Mouse (Mus musculus): ENCODE measurements around the gene Cd52. TPM values are rescaled to one million over a fixed set of nuclear protein-coding genes. Genes with fewer than 3 reads are reported as not detected.
A peak's percentile ranks its signal among the peaks of the same experiment; 100 is the strongest.

Gene Cd52
- polyA plus RNA-seq, 1 experiment: 2.0 TPM

- Histone ChIP-seq H3K27ac (ENCODE audit: control insufficient read depth, insufficient read depth, low read depth, low read length) (no peak overlapping the region), H3K36me3 (ENCODE audit: control insufficient read depth, insufficient read depth, low read length) (no peaks in the 10 kb centered on the region), H3K4me3 (ENCODE audit: control insufficient read depth, low read depth, low read length) (no peak overlapping the region), H3K27me3 (ENCODE audit: control insufficient read depth, insufficient read depth, low read length) (no peaks in the 10 kb centered on the region; the same call in 1 of the 2 replicates), H3K4me1 (ENCODE audit: control insufficient read depth, insufficient read depth, low read length) (peaks cover 5% of the 10 kb centered on the region)
- TF ChIP-seq CTCF (IDR thresholded peaks at IDR 0.05; ENCODE audit: control insufficient read depth, insufficient read depth, insufficient replicate concordance, low read depth, low read length) (peak; percentile 36; the same call in 1 of the 2 replicates), POLR2A (IDR thresholded peaks at IDR 0.05; ENCODE audit: control insufficient read depth, low read depth, low read length) (no peak)
Measured at GRCm38 (mm10) chr4:134078694-134079093, 16.2 kb downstream of the Cd52 start.

GRCm38 (mm10) chr4:134068793-134069580, 25.9 kb downstream of the Cd52 start:
- H3K36me3 ChIP-seq (ENCODE audit: control insufficient read depth, insufficient read depth, low read length): no peaks in the 10 kb centered on the region
- no peaks in the 10 kb centered on the region for H3K27me3 ChIP-seq (ENCODE audit: control insufficient read depth, insufficient read depth, low read length)
- peaks cover 14% of the 10 kb centered on the region for H3K4me1 ChIP-seq (ENCODE audit: control insufficient read depth, insufficient read depth, low read length)
- H3K4me3 ChIP-seq (ENCODE audit: control insufficient read depth, low read depth, low read length): no peak overlapping the region
- H3K27ac ChIP-seq (ENCODE audit: control insufficient read depth, insufficient read depth, low read depth, low read length): no peak overlapping the region
- TF ChIP-seq CTCF (IDR thresholded peaks at IDR 0.05; ENCODE audit: control insufficient read depth, insufficient read depth, insufficient replicate concordance, low read depth, low read length) (no peak), POLR2A (IDR thresholded peaks at IDR 0.05; ENCODE audit: control insufficient read depth, low read depth, low read length) (no peak)

- no peak for TF ChIP-seq CTCF (IDR thresholded peaks at IDR 0.05; ENCODE audit: control insufficient read depth, insufficient read depth, insufficient replicate concordance, low read depth, low read length)
- no peak for TF ChIP-seq POLR2A (IDR thresholded peaks at IDR 0.05; ENCODE audit: control insufficient read depth, low read depth, low read length)
- Histone ChIP-seq H3K27me3 (ENCODE audit: control insufficient read depth, insufficient read depth, low read length) (no peaks in the 10 kb centered on the region), H3K36me3 (ENCODE audit: control insufficient read depth, insufficient read depth, low read length) (no peaks in the 10 kb centered on the region), H3K4me3 (ENCODE audit: control insufficient read depth, low read depth, low read length) (no peak overlapping the region), H3K27ac (ENCODE audit: control insufficient read depth, insufficient read depth, low read depth, low read length) (no peak overlapping the region), H3K4me1 (ENCODE audit: control insufficient read depth, insufficient read depth, low read length) (peaks cover 9% of the 10 kb centered on the region)
Measured at GRCm38 (mm10) chr4:134067833-134068544, 26.9 kb downstream of the Cd52 start.

- no peaks in the 10 kb centered on the region for H3K36me3 ChIP-seq (ENCODE audit: control insufficient read depth, insufficient read depth, low read length)
- H3K4me3 ChIP-seq (ENCODE audit: control insufficient read depth, low read depth, low read length): no peak overlapping the region
- H3K27me3 ChIP-seq (ENCODE audit: control insufficient read depth, insufficient read depth, low read length): no peaks in the 10 kb centered on the region
- peaks cover 3% of the 10 kb centered on the region for H3K4me1 ChIP-seq (ENCODE audit: control insufficient read depth, insufficient read depth, low read length)
- TF ChIP-seq CTCF (IDR thresholded peaks at IDR 0.05; ENCODE audit: control insufficient read depth, insufficient read depth, insufficient replicate concordance, low read depth, low read length) (no peak), POLR2A (IDR thresholded peaks at IDR 0.05; ENCODE audit: control insufficient read depth, low read depth, low read length) (no peak)
- no peak overlapping the region for H3K27ac ChIP-seq (ENCODE audit: control insufficient read depth, insufficient read depth, low read depth, low read length)
Measured at GRCm38 (mm10) chr4:134067383-134067782, 27.5 kb downstream of the Cd52 start.

GRCm38 (mm10) chr4:134065431-134066004, 29.4 kb downstream of the Cd52 start:
- H3K4me3 ChIP-seq (ENCODE audit: control insufficient read depth, low read depth, low read length): no peak overlapping the region
- H3K27me3 ChIP-seq (ENCODE audit: control insufficient read depth, insufficient read depth, low read length): no peaks in the 10 kb centered on the region
- TF ChIP-seq CTCF (IDR thresholded peaks at IDR 0.05; ENCODE audit: control insufficient read depth, insufficient read depth, insufficient replicate concordance, low read depth, low read length) (no peak), POLR2A (IDR thresholded peaks at IDR 0.05; ENCODE audit: control insufficient read depth, low read depth, low read length) (no peak)
- H3K27ac ChIP-seq (ENCODE audit: control insufficient read depth, insufficient read depth, low read depth, low read length): no peak overlapping the region
- peaks cover 3% of the 10 kb centered on the region for H3K4me1 ChIP-seq (ENCODE audit: control insufficient read depth, insufficient read depth, low read length)
- no peaks in the 10 kb centered on the region for H3K36me3 ChIP-seq (ENCODE audit: control insufficient read depth, insufficient read depth, low read length)

GRCm38 (mm10) chr4:134062561-134062960, 32.3 kb downstream of the Cd52 start:
- H3K4me3 ChIP-seq (ENCODE audit: control insufficient read depth, low read depth, low read length): no peak overlapping the region
- H3K36me3 ChIP-seq (ENCODE audit: control insufficient read depth, insufficient read depth, low read length): no peaks in the 10 kb centered on the region
- H3K27me3 ChIP-seq (ENCODE audit: control insufficient read depth, insufficient read depth, low read length): no peaks in the 10 kb centered on the region
- H3K27ac ChIP-seq (ENCODE audit: control insufficient read depth, insufficient read depth, low read depth, low read length): no peak overlapping the region
- TF ChIP-seq CTCF (IDR thresholded peaks at IDR 0.05; ENCODE audit: control insufficient read depth, insufficient read depth, insufficient replicate concordance, low read depth, low read length) (no peak), POLR2A (IDR thresholded peaks at IDR 0.05; ENCODE audit: control insufficient read depth, low read depth, low read length) (no peak)
- peaks cover 11% of the 10 kb centered on the region for H3K4me1 ChIP-seq (ENCODE audit: control insufficient read depth, insufficient read depth, low read length)

GRCm38 (mm10) chr4:134061944-134062446, 32.9 kb downstream of the Cd52 start:
- Histone ChIP-seq H3K27me3 (ENCODE audit: control insufficient read depth, insufficient read depth, low read length) (no peaks in the 10 kb centered on the region), H3K36me3 (ENCODE audit: control insufficient read depth, insufficient read depth, low read length) (no peaks in the 10 kb centered on the region), H3K4me1 (ENCODE audit: control insufficient read depth, insufficient read depth, low read length) (peaks cover 11% of the 10 kb centered on the region), H3K4me3 (ENCODE audit: control insufficient read depth, low read depth, low read length) (no peak overlapping the region), H3K27ac (ENCODE audit: control insufficient read depth, insufficient read depth, low read depth, low read length) (no peak overlapping the region)
- TF ChIP-seq POLR2A (IDR thresholded peaks at IDR 0.05; ENCODE audit: control insufficient read depth, low read depth, low read length) (no peak), CTCF (IDR thresholded peaks at IDR 0.05; ENCODE audit: control insufficient read depth, insufficient read depth, insufficient replicate concordance, low read depth, low read length) (no peak)
